Mouse (Mus musculus) testis, postnatal 10 days (tissue): ENCODE measurements around the gene Megf8.
"Not testable (repeated sequence)": the region's sequence is repeated elsewhere in the genome, so short reads cannot be mapped to it uniquely, and the experiment has no call there.

Source experiments
- DNase-seq: peaks from one replicate; pipeline ENCODE4 v3.0.0; 2021; ENCODE audit warnings: low spot score

Gene Megf8

GRCm38 (mm10) chr7:25296945-25297453, 20.0 kb upstream of the Megf8 start:
- peak; percentile 73 for DNase-seq

- DNase-seq: peak; percentile 90
These were observed 19.3 kb upstream of the Megf8 start, which contains the start of gene Pafah1b3 for GRCm38 (mm10) chr7:25297454-25298325. Gene Pafah1b3 (minus strand): TSS chr7:25297986.

- peak; percentile 78 for DNase-seq
These were observed 15.9 kb upstream of the Megf8 start, which contains the start of gene Prr19 for GRCm38 (mm10) chr7:25301063-25301462. Gene Prr19 (plus strand): TSS chr7:25301411.

GRCm38 (mm10) chr7:25303003-25303684, 13.8 kb upstream of the Megf8 start:
- no peak for DNase-seq

- DNase-seq: no peak
These were observed 13.3 kb upstream of the Megf8 start for GRCm38 (mm10) chr7:25303685-25304006.

- no peak for DNase-seq
These were observed 11.5 kb upstream of the Megf8 start for GRCm38 (mm10) chr7:25305481-25305880.

- no peak for DNase-seq
These were observed 10.9 kb upstream of the Megf8 start, which contains the start of gene Tmem145 for GRCm38 (mm10) chr7:25305956-25306613. Gene Tmem145 (plus strand): TSS chr7:25306106.

GRCm38 (mm10) chr7:25306614-25306996, 10.4 kb upstream of the Megf8 start:
- no peak for DNase-seq

- no peak for DNase-seq
These were observed 8.2 kb upstream of the Megf8 start for GRCm38 (mm10) chr7:25308702-25309318.

- no peak for DNase-seq
These were observed 7.5 kb upstream of the Megf8 start for GRCm38 (mm10) chr7:25309425-25309824.

GRCm38 (mm10) chr7:25311193-25311592, 5.8 kb upstream of the Megf8 start:
- no peak for DNase-seq

- DNase-seq: no peak
These were observed 3.6 kb upstream of the Megf8 start for GRCm38 (mm10) chr7:25313325-25313724.

- DNase-seq: no peak
These were observed 2.2 kb upstream of the Megf8 start for GRCm38 (mm10) chr7:25314606-25315305.

GRCm38 (mm10) chr7:25315306-25316041, 1.5 kb upstream of the Megf8 start:
- peak; percentile 75 for DNase-seq

- DNase-seq: no peak
These were observed 559 bp downstream of the Megf8 start for GRCm38 (mm10) chr7:25317446-25317999.

- peak; percentile 76 for DNase-seq
These were observed 5.1 kb downstream of the Megf8 start for GRCm38 (mm10) chr7:25322058-25322484.

- DNase-seq: no peak
These were observed 6.3 kb downstream of the Megf8 start for GRCm38 (mm10) chr7:25323219-25323618.

GRCm38 (mm10) chr7:25325431-25325830, 8.5 kb downstream of the Megf8 start:
- not testable (repeated sequence) for DNase-seq

- DNase-seq: no peak
These were observed 9.3 kb downstream of the Megf8 start for GRCm38 (mm10) chr7:25326233-25326632.

GRCm38 (mm10) chr7:25333596-25334307, 16.8 kb downstream of the Megf8 start:
- peak; percentile 83 for DNase-seq
